Mouse (Mus musculus) Patski (cell line): Measurements from ENCODE around the gene Gpn2. TPM values are rescaled to one million over a fixed set of nuclear protein-coding genes. Genes with fewer than 3 reads are reported as not detected.

Experiments used
- ATAC-seq: fragments of 100-300 bp; one replicate; pipeline ENCODE4 v1.8.0; 2021
- CTCF ChIA-PET: fragments of 350-600 bp; sonication (Branson Sonifier 250); formaldehyde crosslinking; loops from one replicate; lab custom pipeline; 2022; ENCODE audit warnings: inconsistent platforms; lab: Charles Lee
- POLR2A ChIA-PET: fragments of 350-600 bp; sonication (Branson Sonifier 250); formaldehyde crosslinking; loops from one replicate; lab custom pipeline; 2022; ENCODE audit warnings: antibody characterized with exemption, inconsistent platforms; lab: Charles Lee
- DNase-seq: peaks from one replicate; pipeline ENCODE4 v3.0.0-alpha.2; 2011; ENCODE audit warnings: low read depth, low spot score
- H3K27me3 ChIP-seq: fragments of 371-371 bp; one replicate; pipeline ENCODE4 v1.5.1; 2021
- CTCF ChIP-seq: fragments of 100-300 bp; IDR thresholded peaks from one replicate; pipeline ENCODE4 v1.5.1; 2021
- in situ Hi-C: fragments of 300-500 bp; cut with MboI; formaldehyde crosslinking; loops from 3 replicates; pipeline ENCODE4 v1.11.1; 2018; ENCODE audit warnings: low pct_unique_long_range_greater_than_20kb, mixed read lengths
- polyA plus RNA-seq: library from polyadenylated mRNA; unstranded; gene quantifications from one replicate; pipeline ENCODE4 v1.2.3, GENCODE M21; 2021

Gpn2 gene
- polyA plus RNA-seq, 1 experiment from 2014 or later: 15.4 TPM

DNA sequence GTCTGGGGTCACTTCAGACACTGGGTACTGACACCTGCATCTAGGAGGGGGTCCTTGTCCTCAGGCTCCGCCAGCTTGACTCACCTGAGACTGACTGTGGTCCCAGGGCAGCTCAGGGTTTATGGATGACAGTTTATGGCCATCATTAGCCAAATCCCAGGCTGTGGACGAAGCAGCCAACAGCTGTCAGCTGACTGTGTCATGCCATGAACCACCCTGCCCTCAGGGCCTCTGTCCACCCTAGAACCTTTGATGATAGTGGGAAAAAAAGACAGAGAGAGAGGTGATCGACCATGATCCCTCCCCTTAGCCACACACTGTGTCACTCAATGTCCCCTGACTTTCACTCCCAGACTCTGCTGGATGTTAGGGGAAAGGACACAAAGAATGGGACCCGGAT is 22.5 kb upstream of the Gpn2 start:
- CTCF ChIA-PET: no interaction called here
- in situ Hi-C loops: no loop called here
- no peak for TF ChIP-seq CTCF
- DNase-seq (no peak), ATAC-seq (no peak)
- POLR2A ChIA-PET: no interaction called here
- H3K27me3 ChIP-seq: no peaks in the 10 kb centered on the region

DNA sequence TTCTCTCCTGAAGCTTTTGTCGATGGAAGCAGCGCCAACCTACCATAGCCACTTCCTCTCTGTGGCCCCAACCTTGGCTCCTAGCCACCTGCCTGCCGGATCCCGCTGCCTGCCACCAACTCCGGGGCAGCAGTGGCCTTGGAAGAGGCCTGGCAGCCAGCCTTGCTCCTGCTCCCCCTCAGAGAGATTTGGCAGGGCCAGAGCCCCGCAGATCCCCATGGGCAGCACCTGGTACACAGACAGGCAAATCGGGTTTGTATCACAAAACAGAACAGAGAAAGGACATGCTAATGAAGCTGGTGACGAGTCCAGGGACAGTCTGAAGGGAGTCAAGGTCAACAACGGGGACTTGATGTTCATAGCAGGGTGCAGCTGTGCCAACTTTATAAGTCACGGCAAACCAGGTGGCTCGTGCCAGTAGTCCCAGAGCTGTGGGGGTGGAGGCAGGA is 21.0 kb upstream of the Gpn2 start:
- POLR2A ChIA-PET: no interaction called here
- H3K27me3 ChIP-seq: no peaks in the 10 kb centered on the region
- in situ Hi-C loops: no loop called here
- ATAC-seq (no peak), DNase-seq (no peak)
- no peak for TF ChIP-seq CTCF
- CTCF ChIA-PET: no interaction called here

DNA sequence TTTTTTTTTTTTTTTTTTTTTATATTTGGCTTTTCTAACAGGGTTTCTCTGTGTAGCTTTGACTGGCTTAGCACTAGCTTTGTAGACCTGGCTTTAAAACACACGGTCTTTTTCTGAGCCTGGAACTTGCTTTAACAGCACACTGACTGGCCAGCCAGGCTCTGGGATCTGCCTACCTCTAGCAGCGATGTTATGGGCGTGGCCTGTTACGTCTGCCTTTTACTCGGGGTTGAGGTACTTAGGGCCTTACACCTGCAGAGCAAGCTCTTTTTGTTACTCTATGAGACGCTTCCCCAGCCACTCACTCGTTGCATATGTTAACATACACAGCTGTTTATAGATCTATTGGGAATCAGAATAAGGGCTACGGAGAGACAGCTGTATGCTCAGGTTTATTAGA is 16.9 kb upstream of the Gpn2 start:
- CTCF ChIA-PET: no interaction called here
- in situ Hi-C loops: no loop called here
- POLR2A ChIA-PET: no interaction called here
- ATAC-seq (no peak), DNase-seq (no peak)
- no peaks in the 10 kb centered on the region for H3K27me3 ChIP-seq
- no peak for TF ChIP-seq CTCF

DNA sequence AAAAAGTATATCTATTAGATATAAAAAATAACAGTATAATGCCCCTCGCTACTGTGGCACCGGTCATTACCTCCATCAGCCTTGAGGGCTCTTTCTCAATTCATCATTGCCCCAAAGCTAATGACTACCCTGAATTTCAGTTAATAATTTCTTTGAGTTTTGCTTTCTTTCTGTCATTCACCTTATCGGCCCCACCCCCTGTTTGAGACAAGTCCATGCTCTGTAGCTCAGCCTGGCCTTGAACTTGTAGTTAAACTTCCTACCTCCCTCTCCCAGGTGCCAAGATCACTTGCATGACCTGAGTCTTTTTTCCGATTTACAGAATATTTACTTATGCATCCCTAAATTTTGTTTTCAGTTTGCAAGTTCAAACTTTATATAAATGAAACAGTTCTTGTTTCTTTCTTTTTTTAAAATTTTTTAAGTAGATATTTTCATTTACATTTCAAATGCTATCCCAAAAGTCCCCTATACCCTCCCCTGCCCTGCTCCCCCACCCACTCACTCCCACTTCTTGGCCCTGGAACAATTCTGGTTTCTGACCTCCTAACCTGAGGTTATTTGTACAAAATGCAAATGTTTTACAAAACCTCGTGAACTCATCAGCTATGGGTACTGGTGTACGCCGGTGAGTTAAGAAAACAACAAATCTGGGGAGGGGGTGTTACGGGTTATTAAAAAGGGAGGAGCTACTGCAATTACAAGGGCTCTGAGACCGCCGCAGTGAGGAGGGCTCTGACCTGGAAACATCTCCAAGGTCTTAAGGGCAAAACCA is 14.7 kb upstream of the Gpn2 start:
- CTCF ChIA-PET: no interaction called here
- POLR2A ChIA-PET: interaction anchor here (0.7 kb wide), 1 partner anchor 91 kb away, joined by 3 read pairs; no protein-coding TSS in a partner anchor
- in situ Hi-C loops: no loop called here
- DNase-seq: no peak
- H3K27me3 ChIP-seq: no peaks in the 10 kb centered on the region
- no peak for ATAC-seq
- TF ChIP-seq CTCF: no peak

DNA sequence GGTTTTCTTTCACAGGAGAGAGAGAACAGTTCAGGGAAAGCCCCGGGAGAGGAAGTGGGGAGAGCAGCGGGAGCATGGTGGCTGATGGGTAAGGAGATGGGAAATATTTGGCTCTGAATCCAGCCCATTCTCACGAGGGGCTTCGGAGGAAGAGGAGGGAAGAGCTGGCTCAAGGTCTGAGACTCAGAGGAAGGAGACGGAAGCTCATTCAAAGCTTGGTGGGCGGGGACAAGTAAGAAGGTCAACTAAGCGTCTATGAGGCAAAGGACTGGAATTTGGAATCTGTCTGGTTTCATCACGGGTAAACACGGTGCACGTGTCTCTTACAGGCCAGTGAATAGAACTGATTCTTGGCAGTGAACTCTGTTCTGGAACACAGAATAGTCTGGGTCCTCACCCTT is 14.1 kb upstream of the Gpn2 start:
- no peaks in the 10 kb centered on the region for H3K27me3 ChIP-seq
- CTCF ChIA-PET: no interaction called here
- no peak for ATAC-seq
- DNase-seq: no peak
- TF ChIP-seq CTCF: no peak
- in situ Hi-C loops: no loop called here
- POLR2A ChIA-PET: interaction anchor here (0.7 kb wide), 1 partner anchor 90 kb away, joined by 3 read pairs; no protein-coding TSS in a partner anchor

DNA sequence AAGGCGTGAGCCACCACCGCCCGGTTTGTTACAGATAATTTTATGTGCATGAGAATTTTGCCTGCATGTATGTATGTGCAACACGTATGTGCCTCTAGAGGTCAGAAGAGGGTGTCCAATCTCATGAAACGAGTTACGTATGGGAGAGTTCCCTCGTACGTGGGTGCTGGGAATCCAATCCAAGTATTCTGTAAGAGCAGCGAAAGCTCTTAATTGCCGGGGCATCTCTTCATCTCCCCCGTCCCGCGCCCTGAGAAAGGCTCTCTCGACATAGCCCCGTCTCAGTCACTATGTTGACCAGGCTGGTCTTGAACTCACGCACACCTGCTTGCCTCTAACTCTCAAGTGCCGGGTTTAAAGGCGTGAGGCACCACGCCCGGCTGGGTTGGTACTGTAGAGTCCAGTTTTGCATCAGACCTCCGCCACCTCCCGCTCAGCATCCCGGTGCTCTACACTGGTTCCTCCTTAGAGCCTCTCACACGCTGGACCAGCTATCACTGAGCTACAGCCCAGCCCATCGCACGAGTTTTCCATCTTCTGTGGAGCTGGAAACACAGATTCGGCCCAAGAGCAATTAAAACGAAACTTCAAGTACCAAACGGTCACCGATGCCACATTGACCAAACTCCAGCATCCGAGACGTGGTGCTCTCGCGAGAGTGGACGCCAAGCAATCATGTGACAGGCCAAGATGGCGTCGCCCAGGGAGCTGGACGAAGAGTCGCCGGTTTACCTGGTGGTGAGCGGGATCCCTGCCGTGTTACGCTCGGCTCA is 9.9 kb upstream of the Gpn2 start, which contains the start of gene Gpatch3:
Gene Gpatch3, plus strand, starts transcription at position 676 of the 773 bp plus-strand sequence.
- in situ Hi-C loops: no loop called here
- ChIA-PET CTCF (interaction anchor here (1.3 kb wide), 1 partner anchor 45 kb away, joined by 3 read pairs; no protein-coding TSS in a partner anchor), POLR2A (interaction anchor here (0.9 kb wide), 2 partner anchors 53 to 263 kb away, joined by 3 to 4 read pairs; no protein-coding TSS in a partner anchor)
- DNase-seq (peak; percentile 71), ATAC-seq (no peak)
- TF ChIP-seq CTCF: no peak
- no peaks in the 10 kb centered on the region for H3K27me3 ChIP-seq

DNA sequence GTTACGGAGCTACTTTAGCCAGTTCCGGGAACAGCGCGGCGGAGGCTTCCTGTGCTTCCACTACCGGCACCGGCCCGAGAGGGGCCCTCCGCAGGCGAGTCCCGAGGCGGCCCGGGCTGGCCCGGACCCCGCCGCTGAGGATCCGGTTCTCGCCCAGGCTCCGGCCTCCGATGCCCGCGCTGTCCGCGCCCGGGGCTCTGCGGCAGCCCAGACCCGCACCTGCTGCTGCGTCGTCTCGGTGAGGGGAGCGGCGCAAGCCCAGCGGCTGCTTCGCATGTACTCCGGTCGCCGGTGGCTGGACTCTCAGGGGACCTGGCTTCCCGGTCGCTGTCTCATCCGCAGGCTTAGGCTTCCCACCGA is 9.3 kb upstream of the Gpn2 start:
- ChIA-PET CTCF (interaction anchor here (1.3 kb wide), 1 partner anchor 45 kb away, joined by 3 read pairs; no protein-coding TSS in a partner anchor), POLR2A (interaction anchor here (0.7 to 0.9 kb wide), 3 partner anchors 53 to 262 kb away, joined by 3 to 4 read pairs (median 3); no protein-coding TSS in a partner anchor)
- no peak for DNase-seq
- no peak for ATAC-seq
- in situ Hi-C loops: no loop called here
- H3K27me3 ChIP-seq: no peaks in the 10 kb centered on the region
- no peak for TF ChIP-seq CTCF

DNA sequence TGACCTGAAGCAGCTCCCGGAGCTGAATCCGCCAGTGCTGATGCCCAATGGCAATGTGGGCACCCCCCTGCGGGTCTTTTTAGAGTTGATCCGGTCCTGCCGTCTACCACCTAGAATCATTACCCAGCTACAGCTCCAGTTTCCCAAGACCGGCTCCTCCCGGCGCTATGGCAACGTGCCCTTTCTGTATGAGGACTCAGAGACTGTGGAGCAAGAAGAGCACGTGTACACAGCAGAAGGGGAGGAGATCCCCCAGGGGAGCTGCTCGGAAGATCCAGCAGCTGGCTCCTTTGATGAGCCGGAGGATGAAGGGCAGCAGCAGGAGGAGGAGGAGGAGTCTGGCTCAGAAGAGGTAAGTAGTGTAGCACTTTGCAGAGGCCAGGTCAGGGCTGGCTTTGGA is 6.2 kb upstream of the Gpn2 start:
- in situ Hi-C loops: no loop called here
- ATAC-seq (no peak), DNase-seq (no peak)
- POLR2A ChIA-PET: no interaction called here
- TF ChIP-seq CTCF: no peak
- no peaks in the 10 kb centered on the region for H3K27me3 ChIP-seq
- CTCF ChIA-PET: no interaction called here

DNA sequence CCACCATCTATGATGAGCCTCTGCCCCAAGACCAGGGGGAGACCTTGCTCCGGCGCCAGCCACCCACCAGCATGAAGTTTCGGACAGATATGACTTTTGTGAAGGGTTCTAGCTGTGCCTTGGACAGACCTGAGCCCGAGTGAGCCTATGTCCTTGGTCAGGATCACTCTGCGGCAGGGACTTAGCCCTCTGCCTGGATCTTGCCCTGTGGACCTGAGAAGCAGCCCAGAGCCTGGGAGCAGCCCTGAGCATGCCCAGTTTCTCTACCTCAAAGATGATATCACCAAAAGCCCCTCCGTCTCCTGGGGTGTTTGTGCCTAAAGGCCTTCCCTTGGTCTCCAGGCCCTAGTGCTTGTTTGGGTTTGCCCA is 488 bp upstream of the Gpn2 start:
- no peaks in the 10 kb centered on the region for H3K27me3 ChIP-seq
- in situ Hi-C loops: no loop called here
- DNase-seq (no peak), ATAC-seq (no peak)
- CTCF ChIA-PET: no interaction called here
- POLR2A ChIA-PET: interaction anchor here (0.6 kb wide), 1 partner anchor 67 kb away, joined by 3 read pairs; no protein-coding TSS in a partner anchor
- TF ChIP-seq CTCF: no peak

DNA sequence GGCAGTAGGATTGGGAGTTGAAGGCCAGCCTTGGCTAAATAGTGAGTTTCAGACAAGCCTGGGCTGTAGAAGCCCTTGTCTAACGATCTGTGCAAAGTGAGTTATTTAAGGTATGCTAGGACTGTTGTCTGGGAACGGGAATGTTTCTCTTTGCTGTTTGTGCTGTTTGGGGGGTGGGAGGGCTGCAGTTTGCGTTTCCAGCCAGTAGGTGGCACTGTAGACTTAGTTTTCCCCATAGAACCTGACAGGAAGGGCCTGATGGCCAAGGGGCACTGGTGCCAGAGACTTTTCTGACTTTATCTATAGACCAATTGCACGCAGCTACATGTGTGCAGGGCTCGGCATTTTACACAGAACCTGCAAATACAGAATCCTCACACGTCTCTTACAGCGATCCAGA is 8.4 kb downstream of the Gpn2 start:
- in situ Hi-C loops: loop anchor here (5.0 kb wide), 1 partner anchor 235 kb away; no protein-coding TSS in a partner anchor
- TF ChIP-seq CTCF: no peak
- ATAC-seq (no peak), DNase-seq (no peak)
- ChIA-PET POLR2A (interaction anchor here (0.6 to 0.9 kb wide), 2 partner anchors 58 to 68 kb away, joined by 3 to 4 read pairs; partner anchors contain the start of gene Zdhhc18), CTCF (interaction anchor here (0.8 to 4.9 kb wide), 14 partner anchors 10 to 171 kb away, joined by 3 to 30 read pairs (median 4); partner anchors contain the start of genes Sfn and Zdhhc18)
- H3K27me3 ChIP-seq: no peaks in the 10 kb centered on the region
